Mouse (Mus musculus): ENCODE results near the gene Socs2. TPM values are rescaled to one million over a fixed set of nuclear protein-coding genes. Genes with fewer than 3 reads are reported as not detected.
"Not testable (repeated sequence)": the region's sequence is repeated elsewhere in the genome, so short reads cannot be mapped to it uniquely, and the experiment has no call there.

Gene Socs2
- polyA plus RNA-seq, 1 experiment, result 10.8 TPM

- DNase-seq (ENCODE audit: low read depth), result no peak
These were observed 24.9 kb downstream of the Socs2 start for GRCm38 (mm10) chr10:95392073-95392472.

- DNase-seq (ENCODE audit: low read depth), result no peak
These were observed 26.1 kb downstream of the Socs2 start for GRCm38 (mm10) chr10:95390871-95391270.

DNA sequence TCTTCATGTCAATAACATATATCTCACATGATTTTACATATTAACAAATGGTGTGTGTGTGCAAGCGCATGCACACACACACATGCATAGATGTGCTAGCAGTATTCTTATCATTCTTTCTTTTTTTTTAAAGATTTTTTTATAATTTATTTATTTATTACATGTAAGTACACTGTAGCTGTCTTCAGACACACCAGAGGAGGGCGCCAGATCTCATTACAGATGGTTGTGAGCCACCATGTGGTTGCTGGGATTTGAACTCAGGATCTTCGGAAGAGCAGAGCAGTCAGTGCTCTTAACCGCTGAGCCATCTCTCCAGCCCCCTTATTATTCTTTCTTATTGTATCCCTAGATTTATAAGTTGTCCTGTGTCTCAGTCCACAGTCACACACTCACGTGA, 27.2 kb downstream of the Socs2 start:
- DNase-seq (ENCODE audit: low read depth), result not testable (repeated sequence)

GRCm38 (mm10) chr10:95388821-95389477, 28.0 kb downstream of the Socs2 start:
- DNase-seq (ENCODE audit: low read depth), result peak; percentile 22

GRCm38 (mm10) chr10:95386527-95386926, 30.5 kb downstream of the Socs2 start:
- DNase-seq (ENCODE audit: low read depth), result no peak

- peak; percentile 79 for DNase-seq (ENCODE audit: low read depth)
These were observed 31.2 kb downstream of the Socs2 start for GRCm38 (mm10) chr10:95385801-95386203.

- no peak for DNase-seq (ENCODE audit: low read depth)
These were observed 31.9 kb downstream of the Socs2 start for GRCm38 (mm10) chr10:95385081-95385480.

DNA sequence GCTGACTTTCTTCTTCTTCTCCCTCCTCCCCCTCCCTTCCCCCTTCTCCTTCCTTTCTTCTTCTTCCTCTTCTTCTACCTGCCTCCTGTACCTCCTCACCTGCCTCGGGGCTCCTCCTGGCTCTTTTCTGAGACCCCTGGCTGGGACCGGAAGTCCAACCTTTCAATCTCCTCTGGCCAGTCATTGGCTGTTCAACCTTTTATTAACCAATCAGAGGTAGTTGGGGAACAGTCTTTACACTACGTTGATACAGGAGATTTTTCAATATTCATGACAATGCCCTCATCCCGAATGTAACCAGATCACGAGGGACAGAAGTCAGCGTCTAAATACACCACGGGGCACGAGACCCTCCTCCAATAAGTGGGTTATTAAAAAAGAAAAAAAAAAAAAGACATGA, 32.5 kb downstream of the Socs2 start:
- DNase-seq (ENCODE audit: low read depth), result no peak

DNA sequence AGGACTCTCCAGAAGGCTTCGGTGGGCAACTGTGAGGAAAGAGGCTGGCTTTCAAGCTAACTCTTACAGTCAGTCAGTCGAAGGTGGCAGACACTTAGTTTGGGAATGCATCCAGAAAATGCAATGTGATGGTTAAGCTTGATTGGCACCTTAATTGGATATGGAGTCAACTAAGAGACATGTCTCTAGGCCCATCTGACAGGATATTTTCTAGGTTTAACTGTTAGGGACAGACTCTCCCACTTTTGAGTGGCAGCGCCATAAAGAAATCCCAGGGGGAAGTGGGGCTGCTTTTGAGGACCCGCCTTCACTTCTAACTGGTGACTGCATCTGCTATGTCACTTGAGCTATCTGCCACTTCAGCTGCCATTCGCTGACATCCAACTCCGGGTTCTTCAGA, 43.6 kb downstream of the Socs2 start:
- no peak for DNase-seq (ENCODE audit: low read depth)

DNA sequence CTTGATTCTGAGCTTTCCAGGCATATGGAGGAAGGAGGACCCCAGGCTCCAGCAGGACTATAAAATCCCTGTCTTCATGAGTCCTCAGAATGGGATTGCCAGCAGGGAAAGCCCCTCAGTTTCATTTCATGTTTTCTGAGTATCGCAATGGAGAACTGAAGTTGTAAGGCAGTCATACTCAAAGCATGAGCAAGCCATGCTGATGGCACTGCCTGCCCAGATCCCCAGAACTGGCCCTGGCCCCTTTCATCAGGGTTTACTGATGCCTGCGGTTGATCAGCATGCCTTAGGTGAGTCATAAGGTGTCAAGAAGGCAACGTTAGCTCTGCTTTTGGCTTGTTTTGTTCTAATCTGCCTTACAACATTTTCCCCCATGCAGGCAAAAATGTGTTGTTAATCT, 45.0 kb downstream of the Socs2 start:
- no peak for DNase-seq (ENCODE audit: low read depth)

DNA sequence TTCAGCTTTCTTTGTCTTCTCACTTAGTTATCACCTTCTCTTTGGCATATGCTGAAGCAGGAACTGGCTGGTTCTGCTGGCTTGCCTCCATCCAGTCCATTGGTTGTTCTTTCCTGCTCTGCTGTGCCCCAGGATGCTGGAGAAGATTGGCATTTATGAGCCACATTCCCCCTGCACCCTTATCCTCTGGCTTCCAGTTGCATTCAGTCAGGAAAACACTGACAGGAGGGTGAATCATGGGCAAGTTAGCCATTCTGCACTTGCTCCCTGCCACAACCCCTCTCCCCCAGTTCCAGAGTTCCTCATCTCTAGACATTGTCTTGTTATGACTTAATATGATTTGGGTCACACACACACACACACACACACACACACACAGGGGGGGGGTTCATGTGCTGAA, 47.8 kb downstream of the Socs2 start:
- no peak for DNase-seq (ENCODE audit: low read depth)

- no peak for DNase-seq (ENCODE audit: low read depth)
These were observed 48.8 kb downstream of the Socs2 start for GRCm38 (mm10) chr10:95368151-95368550.

DNA sequence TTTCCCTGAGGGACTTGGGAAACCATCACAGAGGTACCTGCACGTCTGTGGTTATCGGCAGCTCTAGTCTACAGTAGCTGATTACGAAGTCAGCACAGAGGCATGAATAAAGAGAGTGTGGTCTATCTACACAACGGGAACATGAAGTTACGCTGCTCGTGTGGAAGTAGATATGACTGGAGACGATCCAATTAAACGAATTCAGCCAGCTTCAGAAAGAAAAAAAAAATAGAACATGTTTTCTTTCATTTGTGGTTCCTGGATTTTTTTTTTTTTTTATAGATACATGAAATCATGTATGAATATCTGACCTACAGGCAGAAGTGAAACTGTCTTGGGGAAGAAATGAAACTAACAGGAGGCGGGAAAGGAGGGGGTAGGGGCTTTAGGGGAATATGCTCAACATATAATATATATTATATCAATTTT, 49.3 kb downstream of the Socs2 start:
- DNase-seq (ENCODE audit: low read depth), result no peak

GRCm38 (mm10) chr10:95367241-95367640, 49.7 kb downstream of the Socs2 start:
- no peak for DNase-seq (ENCODE audit: low read depth)

DNA sequence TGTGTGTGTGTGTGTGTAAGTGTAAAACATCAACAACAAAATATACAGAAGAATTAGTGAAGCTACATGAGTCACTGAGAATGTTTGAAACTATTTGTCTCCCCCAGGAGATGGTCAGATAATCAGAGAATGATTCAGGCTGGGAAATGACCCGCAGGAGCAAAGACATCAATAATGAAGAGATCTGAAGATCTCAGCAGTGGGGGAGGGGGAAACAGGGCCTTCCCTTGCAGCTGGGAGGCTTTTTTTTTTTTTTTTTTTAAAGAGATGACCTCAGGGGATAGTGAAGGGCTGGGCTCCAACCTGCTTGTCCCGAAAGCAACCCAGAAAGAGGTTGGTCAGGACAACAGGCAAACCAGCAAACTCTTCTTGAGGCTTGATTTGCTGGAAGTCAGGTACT, 54.7 kb downstream of the Socs2 start:
- no peak for DNase-seq (ENCODE audit: low read depth)

- DNase-seq (ENCODE audit: low read depth), result peak; percentile 90
These were observed 55.6 kb downstream of the Socs2 start for GRCm38 (mm10) chr10:95361260-95361841.

DNA sequence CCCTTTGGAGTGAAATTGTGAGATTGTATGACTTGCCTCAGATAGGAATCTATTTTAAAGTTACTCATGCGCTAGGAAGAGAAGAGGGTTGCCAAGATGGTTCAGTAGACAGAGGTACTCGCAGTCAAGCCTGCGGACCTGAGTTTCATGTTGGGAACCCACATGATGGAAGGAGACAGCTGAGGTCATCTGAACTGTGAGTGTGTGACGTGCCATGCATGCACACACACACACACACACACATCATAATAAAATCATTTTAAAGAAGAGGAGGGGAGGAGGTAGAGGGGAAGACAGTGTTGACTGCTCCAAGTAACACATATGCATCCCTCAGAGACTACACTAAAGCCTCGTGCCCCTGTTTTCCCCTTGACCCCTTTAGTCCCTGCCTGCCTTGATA, 56.9 kb downstream of the Socs2 start:
- no peak for DNase-seq (ENCODE audit: low read depth)

GRCm38 (mm10) chr10:95357721-95358120, 59.3 kb downstream of the Socs2 start:
- no peak for DNase-seq (ENCODE audit: low read depth)

DNA sequence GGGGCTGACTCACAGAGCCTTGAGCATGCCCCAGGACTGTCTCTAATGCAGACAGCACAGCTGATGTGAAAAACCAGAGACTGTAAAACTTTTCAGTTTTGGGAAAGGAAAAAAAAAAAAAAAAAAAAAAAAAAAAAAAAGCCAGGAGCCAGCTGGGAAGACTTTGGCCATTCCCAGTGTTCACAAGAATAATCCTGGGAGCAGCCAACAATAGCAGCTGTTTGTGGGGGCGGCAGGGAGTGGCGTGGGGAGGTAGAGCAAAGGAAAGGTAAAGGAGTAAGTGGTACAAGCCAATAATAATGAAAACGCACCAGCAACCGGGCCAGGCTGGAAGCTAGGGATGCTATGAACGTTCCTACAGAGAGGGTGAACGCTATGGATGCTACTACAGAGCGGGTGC, 60.3 kb downstream of the Socs2 start:
- DNase-seq (ENCODE audit: low read depth), result no peak

DNA sequence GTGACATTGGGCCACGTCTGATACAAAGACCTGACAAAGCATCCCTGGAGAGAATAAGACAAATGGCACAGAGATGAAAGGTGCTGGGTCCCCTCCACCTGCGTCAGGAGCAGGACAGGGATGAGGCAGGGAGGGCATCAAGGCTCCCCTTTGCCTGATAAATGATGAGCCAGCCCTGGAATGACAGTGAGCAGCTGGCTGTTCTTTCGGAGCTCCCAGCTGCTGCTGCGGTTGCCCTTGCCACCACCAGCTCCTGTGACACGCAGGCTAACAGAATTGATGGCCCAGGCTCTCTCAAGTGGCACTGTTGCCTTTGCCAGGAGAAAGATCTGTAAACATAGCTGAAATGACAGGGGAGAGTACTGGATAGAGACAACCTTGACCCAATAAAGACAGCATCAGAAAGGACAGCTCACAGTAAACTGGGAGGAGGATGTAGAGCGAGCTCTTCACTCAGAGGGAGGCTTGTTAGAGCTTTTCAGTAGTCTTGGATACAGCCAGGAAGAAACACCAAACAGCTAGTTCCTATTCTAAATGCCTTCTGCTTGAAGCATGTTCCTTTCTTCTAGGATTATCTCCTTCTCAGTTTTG, 61.2 kb downstream of the Socs2 start:
- DNase-seq (ENCODE audit: low read depth), result no peak

DNA sequence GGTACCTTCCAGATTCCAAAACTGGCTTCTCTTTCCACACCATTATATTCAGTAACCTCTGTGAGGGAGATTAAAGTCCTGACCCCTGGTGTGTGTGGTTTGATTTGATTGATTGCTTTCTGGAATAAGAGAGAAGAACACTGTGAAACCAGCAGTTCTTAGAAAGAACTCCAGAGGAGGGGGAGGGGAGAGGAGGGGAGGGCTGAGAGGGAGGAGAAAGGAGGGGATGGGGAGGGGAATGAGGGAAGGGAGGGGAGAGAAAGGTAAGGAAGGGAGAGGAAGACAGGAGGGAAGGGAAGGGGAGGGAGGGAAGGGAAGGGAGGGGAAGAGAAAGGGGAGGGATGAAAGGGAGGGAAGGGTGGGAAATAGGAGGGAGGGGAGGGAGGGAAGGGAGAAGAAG, 62.3 kb downstream of the Socs2 start:
- no peak for DNase-seq (ENCODE audit: low read depth)

- DNase-seq (ENCODE audit: low read depth), result no peak
These were observed 62.9 kb downstream of the Socs2 start for GRCm38 (mm10) chr10:95354047-95354446.

DNA sequence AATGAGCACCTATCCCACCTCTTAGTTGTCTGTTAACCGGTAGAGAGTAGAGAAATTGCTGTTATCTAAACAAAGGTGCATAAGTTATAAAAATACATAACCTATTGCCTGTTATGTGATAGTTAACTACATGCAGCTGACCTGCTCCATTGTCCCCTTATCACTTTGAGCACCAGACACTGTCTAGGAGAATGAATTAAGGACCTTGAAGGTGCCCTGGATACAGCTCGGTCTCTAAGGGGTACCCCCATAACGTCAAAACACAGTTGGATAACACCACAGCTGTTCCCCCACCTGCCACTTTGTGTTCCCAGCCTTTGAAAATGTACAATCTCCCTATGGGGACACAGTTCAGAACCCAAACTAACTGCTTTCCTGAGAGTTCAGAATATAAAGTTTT, 68.5 kb downstream of the Socs2 start:
- DNase-seq (ENCODE audit: low read depth), result no peak

- no peak for DNase-seq (ENCODE audit: low read depth)
These were observed 69.2 kb downstream of the Socs2 start for GRCm38 (mm10) chr10:95347776-95348175.
